Mouse (Mus musculus): ENCODE measurements around the gene Mov10. TPM values are rescaled to one million over a fixed set of nuclear protein-coding genes. Genes with fewer than 3 reads are reported as not detected.

Mov10 gene
- polyA plus RNA-seq, 1 experiment from 2014 or later: 13.8 TPM

Other genes starting within 250 kb of the Mov10 start
- 8.3 and 9.8 TPM in 2 replicates for gene Slc16a1, start 179.9 kb downstream of the Mov10 start, polyA plus RNA-seq (2015; fragmentation: Nextera tagmentation; extraction: Ambion mirVana)
- 1.5 and 1.9 TPM in 2 replicates for gene Ppm1j, start 37.5 kb downstream of the Mov10 start, polyA plus RNA-seq (2015; fragmentation: Nextera tagmentation; extraction: Ambion mirVana)
- not detected in 2 replicates for gene Fam19a3, start 36.7 kb downstream of the Mov10 start, polyA plus RNA-seq (2015; fragmentation: Nextera tagmentation; extraction: Ambion mirVana)
- gene Rhoc, start 30.2 kb downstream of the Mov10 start, polyA plus RNA-seq (2015; fragmentation: Nextera tagmentation; extraction: Ambion mirVana): 82.9 and 83.0 TPM in 2 replicates
- gene St7l, start 45.4 kb upstream of the Mov10 start, polyA plus RNA-seq (2015; fragmentation: Nextera tagmentation; extraction: Ambion mirVana): 40.4 and 47.0 TPM in 2 replicates
- gene Capza1, start 45.9 kb upstream of the Mov10 start, polyA plus RNA-seq (2015; fragmentation: Nextera tagmentation; extraction: Ambion mirVana): 181 and 198 TPM in 2 replicates
- 0.47 and 0.80 TPM in 2 replicates for gene Wnt2b, start 143.4 kb upstream of the Mov10 start, polyA plus RNA-seq (2015; fragmentation: Nextera tagmentation; extraction: Ambion mirVana)
- 52.8 and 59.4 TPM in 2 replicates for gene Cttnbp2nl, start 234.6 kb upstream of the Mov10 start, polyA plus RNA-seq (2015; fragmentation: Nextera tagmentation; extraction: Ambion mirVana)
- gene 4930564D02Rik, start 248.3 kb upstream of the Mov10 start, polyA plus RNA-seq (2015; fragmentation: Nextera tagmentation; extraction: Ambion mirVana): not detected in 2 replicates

Data from neural tube, embryonic 13.5 days (tissue).